Mouse (Mus musculus) lung, adult 2 months (tissue): ENCODE results near the gene Arid4a.

Source experiments
- CTCF ChIP-seq: fragments of 200-500 bp; IDR thresholded peaks from 2 replicates; pipeline ENCODE4 v1.5.1; 2011; ENCODE audit warnings: mild to moderate bottlenecking, low read length, control low read depth; ENCODE audit not compliant: insufficient read depth
- POLR2A ChIP-seq: fragments of 200-500 bp; IDR thresholded peaks from 2 replicates; pipeline ENCODE4 v1.6.1; 2011; ENCODE audit warnings: low read depth, mild to moderate bottlenecking, control low read depth, low read length, borderline replicate concordance; ENCODE audit errors: extremely low read depth

DNA sequence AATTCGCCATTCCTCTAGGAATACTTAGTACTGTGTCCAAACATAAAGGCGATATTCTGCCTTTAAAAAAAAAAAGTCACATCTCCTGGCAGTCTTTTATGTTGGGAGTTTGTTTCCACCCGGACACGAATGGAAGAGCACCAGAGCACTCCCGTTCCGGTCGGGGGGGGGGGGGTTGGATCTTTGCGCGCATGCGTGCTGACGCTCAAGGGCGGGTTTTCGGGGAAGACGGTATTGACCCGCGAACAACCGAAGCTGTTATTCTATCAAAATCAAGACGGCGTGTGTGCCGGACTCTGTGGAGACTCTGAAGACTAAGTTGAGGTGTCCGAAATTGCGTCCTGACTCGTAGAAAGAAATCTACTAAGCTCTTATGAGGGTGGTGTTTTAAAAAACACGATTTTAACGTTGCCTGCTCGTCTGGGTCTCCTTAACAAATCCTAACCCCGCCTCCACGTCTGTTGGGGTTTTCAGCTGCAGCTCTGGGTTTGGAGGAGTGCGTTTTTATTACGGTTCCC is 121.2 kb downstream of the Arid4a start:
- TF ChIP-seq POLR2A (peak; percentile 49; the same call in 1 of the 2 replicates), CTCF (no peak)
